Mouse (Mus musculus) ES-Bruce4 (cell line): ENCODE results near the gene Dph7. TPM values are rescaled to one million over a fixed set of nuclear protein-coding genes. Genes with fewer than 3 reads are reported as not detected.

ENCODE experiments used
- H3K27ac ChIP-seq: 2 replicates; pipeline ENCODE4 v1.5.1; 2012; ENCODE audit warnings: low read length, inconsistent platforms; ENCODE audit not compliant: insufficient read depth
- H3K27me3 ChIP-seq: 2 replicates; pipeline ENCODE4 v1.6.1; 2012; ENCODE audit warnings: mild to moderate bottlenecking, low read length, inconsistent platforms; ENCODE audit not compliant: control insufficient read depth, poor library complexity, insufficient read depth, severe bottlenecking
- H3K36me3 ChIP-seq: 2 replicates; pipeline ENCODE4 v1.6.1; 2012; ENCODE audit warnings: inconsistent platforms, mild to moderate bottlenecking, low read length, moderate library complexity; ENCODE audit not compliant: control insufficient read depth, poor library complexity, insufficient read depth, severe bottlenecking
- H3K4me1 ChIP-seq: one replicate; pipeline ENCODE4 v1.8.1; 2011; ENCODE audit warnings: low read length; ENCODE audit not compliant: control insufficient read depth, insufficient read depth
- H3K4me3 ChIP-seq: 2 replicates; pipeline ENCODE4 v1.5.1; 2011; ENCODE audit warnings: low read depth, mild to moderate bottlenecking, low read length
- H3K9ac ChIP-seq: 2 replicates; pipeline ENCODE4 v1.6.1; 2012; ENCODE audit warnings: low read depth, mild to moderate bottlenecking, inconsistent platforms; ENCODE audit not compliant: poor library complexity, severe bottlenecking
- H3K9me3 ChIP-seq: replicated peaks from 2 replicates; pipeline ENCODE4 v1.6.1; 2012; ENCODE audit warnings: mild to moderate bottlenecking, low read length, inconsistent platforms; ENCODE audit not compliant: control insufficient read depth, poor library complexity, insufficient read depth, severe bottlenecking
- CTCF ChIP-seq: IDR thresholded peaks from one replicate; pipeline ENCODE4 v1.8.1; 2011; ENCODE audit warnings: low read depth, low read length
- EP300 ChIP-seq: IDR thresholded peaks from 2 replicates; pipeline ENCODE4 v1.6.1; 2011; ENCODE audit warnings: low read depth, low read length; ENCODE audit not compliant: insufficient read depth
- POLR2A ChIP-seq: IDR thresholded peaks from one replicate; pipeline ENCODE4 v1.8.1; 2011; ENCODE audit warnings: low read length; ENCODE audit not compliant: insufficient read depth
- polyA plus RNA-seq: library from polyadenylated mRNA; stranded (reverse); fragments of >200 nt; gene quantifications from 2 replicates; pipeline ENCODE4 v1.2.4, GENCODE M21; 2011; ENCODE audit warnings: low read depth; ENCODE audit not compliant: missing spikeins, insufficient read depth, insufficient read length

Gene Dph7
- polyA plus RNA-seq = 15.8 and 18.0 TPM in 2 replicates

DNA sequence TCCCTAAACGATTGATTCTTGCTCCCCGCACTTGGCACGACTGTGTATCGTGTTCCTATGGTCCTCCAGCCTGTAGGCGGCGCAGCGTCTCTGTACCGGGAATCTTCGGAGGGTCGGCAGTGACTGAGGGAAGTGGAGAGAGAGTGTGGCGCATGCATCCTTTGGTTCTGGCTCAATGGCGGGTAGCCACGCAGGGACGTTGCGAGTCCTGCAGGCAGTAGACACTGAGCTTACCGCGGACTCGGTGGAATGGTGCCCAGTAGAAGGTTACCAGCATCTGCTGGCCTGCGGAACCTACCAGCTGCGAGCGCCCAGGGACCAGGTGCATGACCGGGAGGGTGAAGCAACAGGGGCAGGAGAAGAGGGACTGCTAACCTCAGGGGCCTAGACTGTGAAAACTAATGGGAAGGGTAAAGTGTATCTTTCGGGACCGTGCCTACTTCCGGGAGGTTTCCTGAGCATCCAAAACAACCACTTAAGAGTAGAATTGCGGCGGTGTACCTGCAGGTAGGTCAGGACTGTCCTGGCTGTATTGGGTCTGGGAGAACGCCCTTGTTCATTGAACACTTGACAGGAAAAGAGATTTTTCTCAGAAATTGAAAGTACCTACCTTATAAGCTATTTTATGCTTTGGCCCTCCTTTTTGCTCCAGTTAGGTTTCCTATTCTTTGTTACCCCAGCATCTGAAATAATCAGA lies at the start of gene Dph7:
Gene Dph7, plus strand, starts transcription at position 97 of the 697 bp plus-strand sequence.
- Histone ChIP-seq H3K27me3 (no peaks in the 10 kb centered on the region), H3K27ac (no peak within 1 kb of the TSS), H3K4me3 (peak within 1 kb of the TSS; percentile 88), H3K36me3 (peaks cover 43% of the 10 kb centered on the region), H3K9me3 (no peaks in the 10 kb centered on the region), H3K9ac (peak within 1 kb of the TSS; percentile 67), H3K4me1 (peaks cover 1% of the 10 kb centered on the region)
- peak; percentile 97 for TF ChIP-seq CTCF
- peak; percentile 87 for TF ChIP-seq POLR2A
- peak; percentile 54; the same call in 1 of the 2 replicates for TF ChIP-seq EP300

DNA sequence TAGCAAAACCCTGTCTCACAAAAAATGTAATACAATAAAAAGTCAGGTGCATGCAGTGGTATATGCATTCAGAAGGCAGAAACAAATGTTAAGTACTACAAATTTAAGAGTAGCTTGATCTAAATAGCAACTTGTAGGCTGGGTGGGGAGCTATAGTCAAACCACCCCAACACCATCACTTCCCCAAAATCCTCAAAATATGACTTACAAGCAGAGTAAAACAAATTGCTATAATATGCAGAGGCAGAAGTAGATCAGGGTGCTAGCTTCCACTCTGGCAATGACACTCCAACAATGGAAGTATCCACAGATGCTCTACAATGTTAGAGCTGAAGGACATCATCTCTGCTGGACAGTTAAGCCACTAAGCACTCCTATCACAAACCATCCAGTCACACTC lies 49.6 kb upstream of the Dph7 start:
- Histone ChIP-seq H3K9me3 (no peaks in the 10 kb centered on the region), H3K4me1 (peaks cover 2% of the 10 kb centered on the region), H3K4me3 (no peak overlapping the region), H3K27ac (no peak overlapping the region), H3K36me3 (no peaks in the 10 kb centered on the region), H3K27me3 (no peaks in the 10 kb centered on the region), H3K9ac (no peak overlapping the region)
- TF ChIP-seq EP300 (no peak), POLR2A (no peak), CTCF (no peak)

DNA sequence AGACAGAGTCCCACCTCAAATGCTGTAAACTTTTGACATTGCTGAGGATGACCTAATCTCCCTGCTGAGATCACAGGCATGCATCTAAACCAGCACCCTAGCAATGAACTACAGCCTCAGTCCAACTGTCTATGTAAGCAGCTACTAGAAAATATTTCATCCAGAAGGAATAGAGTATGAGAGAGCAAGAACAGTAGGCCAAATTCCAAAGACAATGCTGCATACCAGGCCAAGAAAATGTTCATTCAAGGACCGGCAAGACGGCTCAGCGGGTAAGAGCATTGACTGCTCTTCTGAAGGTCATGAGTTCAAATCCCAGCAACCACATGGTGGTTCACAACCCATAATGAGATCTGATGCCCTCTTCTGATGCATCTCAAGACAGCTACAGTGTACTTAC lies 47.4 kb upstream of the Dph7 start:
- Histone ChIP-seq H3K9me3 (no peaks in the 10 kb centered on the region), H3K27me3 (no peaks in the 10 kb centered on the region), H3K27ac (no peak overlapping the region), H3K9ac (no peak overlapping the region), H3K4me3 (no peak overlapping the region), H3K36me3 (no peaks in the 10 kb centered on the region), H3K4me1 (peaks cover 2% of the 10 kb centered on the region)
- TF ChIP-seq POLR2A (no peak), CTCF (no peak), EP300 (no peak)

DNA sequence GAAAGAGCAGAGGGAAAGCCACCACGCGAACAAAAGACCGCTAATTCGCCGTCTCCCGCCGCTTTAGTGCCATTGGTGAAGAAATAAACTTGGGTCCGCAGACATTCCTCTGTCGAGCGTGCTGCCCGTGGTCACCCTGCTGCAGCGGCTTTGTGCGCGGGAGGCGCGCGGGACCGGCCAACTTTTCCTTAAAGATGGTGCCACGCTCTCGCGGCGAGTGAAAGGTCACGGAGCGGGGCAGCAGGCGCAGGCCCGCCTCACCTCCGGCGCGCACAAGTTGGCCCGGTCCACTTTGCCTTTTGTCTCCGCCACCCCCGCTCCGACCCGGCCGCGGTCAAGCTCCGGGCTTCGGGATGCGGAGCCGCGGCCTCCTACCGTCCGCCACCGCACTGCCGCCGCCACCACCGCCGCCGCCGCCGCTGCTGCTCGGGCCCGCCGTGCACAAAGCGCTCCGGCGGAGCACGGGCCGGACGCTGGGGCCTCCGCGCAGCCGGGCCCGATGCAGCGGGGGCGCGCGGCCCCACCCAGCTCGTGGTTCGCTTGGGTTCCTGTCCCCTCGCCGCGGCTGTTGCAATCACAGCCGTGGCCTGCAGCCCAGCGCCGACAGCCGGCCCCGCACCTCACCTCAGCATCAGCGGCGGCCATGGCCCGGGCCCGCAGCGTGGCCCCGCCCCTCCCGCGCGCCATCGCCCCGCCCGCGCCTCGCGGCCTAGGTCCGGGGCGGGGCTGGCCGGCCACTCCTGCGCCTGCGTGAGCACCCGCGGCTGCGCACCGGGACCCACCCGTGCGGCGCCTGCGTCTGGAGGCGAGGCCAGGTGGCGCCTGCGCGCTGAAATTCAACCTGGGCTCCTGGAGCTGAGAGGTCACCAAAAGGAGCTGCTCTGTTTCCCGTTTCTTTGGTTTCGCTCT lies 43.0 kb upstream of the Dph7 start, which contains the start of gene Ehmt1:
Gene Ehmt1, minus strand, starts transcription at position 685 of the 909 bp plus-strand sequence.
- peak within 1 kb of the TSS; percentile 98 for H3K4me3 ChIP-seq
- H3K4me1 ChIP-seq = peaks cover 2% of the 10 kb centered on the region
- TF ChIP-seq CTCF = no peak
- TF ChIP-seq EP300 = no peak
- TF ChIP-seq POLR2A = peak; percentile 93
- H3K27me3 ChIP-seq = no peaks in the 10 kb centered on the region
- peak within 1 kb of the TSS; percentile 97 for H3K9ac ChIP-seq
- peak within 1 kb of the TSS; percentile 81 for H3K27ac ChIP-seq
- no peaks in the 10 kb centered on the region for H3K36me3 ChIP-seq
- no peaks in the 10 kb centered on the region for H3K9me3 ChIP-seq

DNA sequence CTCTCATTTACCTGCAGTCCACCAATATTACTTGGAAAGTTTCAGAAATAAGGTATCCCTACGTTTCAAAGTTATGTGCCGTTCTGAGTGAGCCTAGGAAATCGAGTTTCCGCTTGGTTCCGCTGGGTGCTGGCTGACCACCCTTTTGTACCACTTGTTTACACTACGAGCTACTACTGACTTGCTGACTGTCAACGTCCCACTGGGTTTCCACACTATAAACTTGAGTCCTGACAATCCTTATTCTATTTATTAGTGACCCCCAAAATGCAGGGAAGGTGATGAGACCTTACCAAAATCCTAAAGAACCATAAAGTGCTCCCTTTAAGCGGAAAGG lies 42.4 kb upstream of the Dph7 start:
- peak overlapping the region; percentile 98 for H3K4me3 ChIP-seq
- peaks cover 2% of the 10 kb centered on the region for H3K4me1 ChIP-seq
- no peaks in the 10 kb centered on the region for H3K36me3 ChIP-seq
- TF ChIP-seq CTCF = no peak
- no peak for TF ChIP-seq POLR2A
- TF ChIP-seq EP300 = no peak
- peak overlapping the region; percentile 97 for H3K9ac ChIP-seq
- H3K27me3 ChIP-seq = no peaks in the 10 kb centered on the region
- H3K27ac ChIP-seq = peak overlapping the region; percentile 81
- H3K9me3 ChIP-seq = no peaks in the 10 kb centered on the region
